Mouse (Mus musculus) embryonic facial prominence, embryonic 15.5 days (tissue): ENCODE measurements around the gene Eef1g. TPM values are rescaled to one million over a fixed set of nuclear protein-coding genes. Genes with fewer than 3 reads are reported as not detected.

Source experiments
- ATAC-seq: fragments of 200-750 bp; cut with Nextera tagmentation; 2 replicates; pipeline ENCODE4 v1.8.0; 2017; ENCODE audit warnings: low read depth, moderate TSS enrichment; ENCODE audit not compliant: insufficient number of reproducible peaks, low FRiP score, low TSS enrichment
- H3K27ac ChIP-seq: fragments of 300-500 bp; sonication (generic); replicated peaks from 2 replicates; pipeline ENCODE4 v1.5.1; 2015; ENCODE audit warnings: mild to moderate bottlenecking, inconsistent platforms
- H3K27me3 ChIP-seq: fragments of 300-500 bp; sonication (generic); 2 replicates; pipeline ENCODE4 v1.6.1; 2015; ENCODE audit warnings: inconsistent platforms
- H3K36me3 ChIP-seq: fragments of 300-500 bp; sonication (generic); 2 replicates; pipeline ENCODE4 v1.6.1; 2015; ENCODE audit warnings: mild to moderate bottlenecking, inconsistent platforms
- H3K4me1 ChIP-seq: fragments of 300-500 bp; sonication (generic); 2 replicates; pipeline ENCODE4 v1.6.1; 2015; ENCODE audit warnings: inconsistent platforms
- H3K4me2 ChIP-seq: fragments of 300-500 bp; sonication (generic); replicated peaks from 2 replicates; pipeline ENCODE4 v1.6.1; 2015; ENCODE audit warnings: mild to moderate bottlenecking, inconsistent platforms
- H3K4me3 ChIP-seq: fragments of 300-500 bp; sonication (generic); replicated peaks from 2 replicates; pipeline ENCODE4 v1.5.1; 2015; ENCODE audit warnings: mild to moderate bottlenecking, inconsistent platforms
- H3K9ac ChIP-seq: fragments of 300-500 bp; sonication (generic); 2 replicates; pipeline ENCODE4 v1.6.1; 2015; ENCODE audit warnings: inconsistent platforms
- H3K9me3 ChIP-seq: fragments of 300-500 bp; sonication (generic); replicated peaks from 2 replicates; pipeline ENCODE4 v1.6.1; 2016; ENCODE audit warnings: inconsistent platforms
- WGBS: fragments of 180-500 bp; shearing (Covaris S2); methylation state at CpG from one replicate; pipeline ENCODE4 v1.1.7; 2015; 5-methylcytosine and 5-hydroxymethylcytosine counted together
- polyA plus RNA-seq: library from polyadenylated mRNA; unstranded; fragments of >200 nt; fragmentation: Nextera tagmentation; extraction: Ambion mirVana; gene quantifications from 2 replicates; pipeline ENCODE4 v1.2.1, GENCODE M21; 2015

Eef1g gene
- polyA plus RNA-seq = 443 and 458 TPM in 2 replicates

- no peaks in the 10 kb centered on the region for H3K27me3 ChIP-seq
- peak within 1 kb of the TSS; percentile 79 for H3K4me3 ChIP-seq
- H3K36me3 ChIP-seq = peaks cover 71% of the 10 kb centered on the region
- H3K9ac ChIP-seq = peak within 1 kb of the TSS; percentile 87
- peak within 1 kb of the TSS; percentile 73 for H3K4me2 ChIP-seq
- no peaks in the 10 kb centered on the region for H3K9me3 ChIP-seq
- ATAC-seq = peak; percentile 100
- H3K4me1 ChIP-seq = peaks cover 22% of the 10 kb centered on the region
- H3K27ac ChIP-seq = peak within 1 kb of the TSS; percentile 98
- under 1% methylated on average over 52 of the region's 52 CpGs for WGBS
These were observed at the start of gene Eef1g for GRCm38 (mm10) chr19:8966590-8967372. Gene Eef1g (plus strand): TSS chr19:8967041.

- H3K27ac ChIP-seq = no peak overlapping the region
- no peak overlapping the region for H3K4me2 ChIP-seq
- no peak overlapping the region for H3K4me3 ChIP-seq
- no peak overlapping the region for H3K9ac ChIP-seq
- peaks cover 34% of the 10 kb centered on the region for H3K36me3 ChIP-seq
- WGBS = 89% methylated on average over 3 of the region's 3 CpGs
- no peaks in the 10 kb centered on the region for H3K27me3 ChIP-seq
- peaks cover 20% of the 10 kb centered on the region for H3K4me1 ChIP-seq
- ATAC-seq = no peak
- H3K9me3 ChIP-seq = no peaks in the 10 kb centered on the region
These were observed 47.8 kb upstream of the Eef1g start for GRCm38 (mm10) chr19:8919000-8919399.

GRCm38 (mm10) chr19:8919684-8920072, 47.2 kb upstream of the Eef1g start:
- WGBS = 66% methylated on average over 6 of the region's 6 CpGs
- Histone ChIP-seq H3K9ac (peak overlapping the region; percentile 76), H3K36me3 (peaks cover 28% of the 10 kb centered on the region), H3K27ac (peak overlapping the region; percentile 94), H3K4me1 (peaks cover 20% of the 10 kb centered on the region), H3K4me2 (peak overlapping the region; percentile 75), H3K4me3 (peak overlapping the region; percentile 82), H3K27me3 (no peaks in the 10 kb centered on the region), H3K9me3 (no peaks in the 10 kb centered on the region)
- no peak for ATAC-seq

- Histone ChIP-seq H3K36me3 (peaks cover 22% of the 10 kb centered on the region), H3K9ac (peak within 1 kb of the TSS; percentile 76), H3K27me3 (no peaks in the 10 kb centered on the region), H3K4me3 (peak within 1 kb of the TSS; percentile 82), H3K4me1 (peaks cover 20% of the 10 kb centered on the region), H3K27ac (peak within 1 kb of the TSS; percentile 94), H3K4me2 (peak within 1 kb of the TSS; percentile 75), H3K9me3 (no peaks in the 10 kb centered on the region)
- WGBS = 1% methylated on average over 49 of the region's 50 CpGs
- peak; percentile 97 for ATAC-seq
These were observed 46.6 kb upstream of the Eef1g start, which contains the start of gene B3gat3 for GRCm38 (mm10) chr19:8920073-8920736. Gene B3gat3 (plus strand): TSS chr19:8920374.

- WGBS = under 1% methylated on average over 6 of the region's 6 CpGs
- Histone ChIP-seq H3K4me1 (peaks cover 20% of the 10 kb centered on the region), H3K4me3 (peak overlapping the region; percentile 82), H3K9ac (peak overlapping the region; percentile 76), H3K9me3 (no peaks in the 10 kb centered on the region), H3K27ac (peak overlapping the region; percentile 94), H3K36me3 (peaks cover 22% of the 10 kb centered on the region), H3K27me3 (no peaks in the 10 kb centered on the region), H3K4me2 (peak overlapping the region; percentile 75)
- ATAC-seq = no peak
These were observed 46.0 kb upstream of the Eef1g start for GRCm38 (mm10) chr19:8920836-8921291.

GRCm38 (mm10) chr19:8921741-8922140, 45.1 kb upstream of the Eef1g start:
- ATAC-seq = no peak
- Histone ChIP-seq H3K27me3 (no peaks in the 10 kb centered on the region), H3K4me3 (peak overlapping the region; percentile 82), H3K9me3 (no peaks in the 10 kb centered on the region), H3K27ac (no peak overlapping the region), H3K4me2 (peak overlapping the region; percentile 75), H3K36me3 (peaks cover 21% of the 10 kb centered on the region; the same call in 1 of the 2 replicates), H3K9ac (no peak overlapping the region), H3K4me1 (peaks cover 20% of the 10 kb centered on the region)
- WGBS = 49% methylated on average over 9 of the region's 9 CpGs

- Histone ChIP-seq H3K9me3 (no peaks in the 10 kb centered on the region), H3K4me2 (no peak overlapping the region), H3K36me3 (peaks cover 31% of the 10 kb centered on the region; the same call in 1 of the 2 replicates), H3K4me1 (peaks cover 23% of the 10 kb centered on the region), H3K9ac (no peak overlapping the region), H3K27ac (0 out of 2 replicates have a peak overlapping the region, but pooled peaks have one; percentile 48), H3K27me3 (no peaks in the 10 kb centered on the region), H3K4me3 (no peak overlapping the region)
- no peak for ATAC-seq
- 73% methylated on average over 2 of the region's 2 CpGs for WGBS
These were observed 40.1 kb upstream of the Eef1g start for GRCm38 (mm10) chr19:8926766-8927165.

GRCm38 (mm10) chr19:8927891-8928525, 38.8 kb upstream of the Eef1g start:
- 84% methylated on average over 12 of the region's 12 CpGs for WGBS
- Histone ChIP-seq H3K4me3 (no peak overlapping the region), H3K9ac (no peak overlapping the region), H3K4me1 (peaks cover 18% of the 10 kb centered on the region), H3K36me3 (peaks cover 36% of the 10 kb centered on the region), H3K27me3 (no peaks in the 10 kb centered on the region), H3K9me3 (no peaks in the 10 kb centered on the region), H3K27ac (no peak overlapping the region), H3K4me2 (no peak overlapping the region)
- no peak for ATAC-seq

- peak overlapping the region; percentile 73 for H3K4me2 ChIP-seq
- peaks cover 18% of the 10 kb centered on the region for H3K4me1 ChIP-seq
- peak overlapping the region; percentile 68 for H3K9ac ChIP-seq
- no peaks in the 10 kb centered on the region for H3K27me3 ChIP-seq
- peak overlapping the region; percentile 84 for H3K4me3 ChIP-seq
- no peaks in the 10 kb centered on the region for H3K9me3 ChIP-seq
- H3K36me3 ChIP-seq = peaks cover 42% of the 10 kb centered on the region
- ATAC-seq = peak; percentile 16; the same call in 1 of the 2 replicates
- 17% methylated on average over 16 of the region's 16 CpGs for WGBS
- H3K27ac ChIP-seq = peak overlapping the region; percentile 83
These were observed 38.1 kb upstream of the Eef1g start for GRCm38 (mm10) chr19:8928689-8929223.

- H3K4me3 ChIP-seq = peak within 1 kb of the TSS; percentile 84
- peaks cover 48% of the 10 kb centered on the region for H3K36me3 ChIP-seq
- peak within 1 kb of the TSS; percentile 68 for H3K9ac ChIP-seq
- H3K9me3 ChIP-seq = no peaks in the 10 kb centered on the region
- ATAC-seq = peak; percentile 76
- H3K27me3 ChIP-seq = no peaks in the 10 kb centered on the region
- under 1% methylated on average over 61 of the region's 74 CpGs for WGBS
- H3K4me2 ChIP-seq = peak within 1 kb of the TSS; percentile 73
- H3K27ac ChIP-seq = peak within 1 kb of the TSS; percentile 83
- peaks cover 18% of the 10 kb centered on the region for H3K4me1 ChIP-seq
These were observed 37.4 kb upstream of the Eef1g start, which contains the start of the genes Rom1 and Eml3 for GRCm38 (mm10) chr19:8929224-8930088. Gene Rom1 (minus strand): TSS chr19:8929356. Gene Eml3 (plus strand): TSS chr19:8929552.
